Mouse (Mus musculus) Patski (cell line): ENCODE measurements at regions not wholly inside any gene's neighbourhood (a gene's known extent, or its start where the extent isn't known, plus 50 kb on each side); places are given as distances from the start of the nearest gene placed in this dataset.

Source experiments
- ATAC-seq: fragments of 100-300 bp; one replicate; pipeline ENCODE4 v1.8.0; 2021
- CTCF ChIA-PET: fragments of 350-600 bp; sonication (Branson Sonifier 250); formaldehyde crosslinking; loops from one replicate; lab custom pipeline; 2022; ENCODE audit warnings: inconsistent platforms; lab: Charles Lee
- POLR2A ChIA-PET: fragments of 350-600 bp; sonication (Branson Sonifier 250); formaldehyde crosslinking; loops from one replicate; lab custom pipeline; 2022; ENCODE audit warnings: antibody characterized with exemption, inconsistent platforms; lab: Charles Lee
- DNase-seq: peaks from one replicate; pipeline ENCODE4 v3.0.0-alpha.2; 2011; ENCODE audit warnings: low read depth, low spot score
- H3K27me3 ChIP-seq: fragments of 371-371 bp; one replicate; pipeline ENCODE4 v1.5.1; 2021
- CTCF ChIP-seq: fragments of 100-300 bp; IDR thresholded peaks from one replicate; pipeline ENCODE4 v1.5.1; 2021
- in situ Hi-C: fragments of 300-500 bp; cut with MboI; formaldehyde crosslinking; loops from 3 replicates; pipeline ENCODE4 v1.11.1; 2018; ENCODE audit warnings: low pct_unique_long_range_greater_than_20kb, mixed read lengths

- ATAC-seq (no peak), DNase-seq (no peak)
- H3K27me3 ChIP-seq, result no peaks in the 10 kb centered on the region
- in situ Hi-C loops, result loop anchor here (25.0 kb wide), 1 partner anchor 379 kb away; the partner anchor contains the start of gene Kcnd2
- ChIA-PET CTCF (no interaction called here), POLR2A (no interaction called here)
- TF ChIP-seq CTCF, result no peak
Measured at GRCm38 (mm10) chr6:20833401-20833800, 381.9 kb upstream of the Kcnd2 start.

GRCm38 (mm10) chr6:20840149-20840548, 375.2 kb upstream of the Kcnd2 start:
- DNase-seq (no peak), ATAC-seq (no peak)
- ChIA-PET CTCF (interaction anchor here (1.2 to 1.6 kb wide), 2 partner anchors 375 to 695 kb away, joined by 3 to 5 read pairs; partner anchors contain the start of gene Kcnd2), POLR2A (no interaction called here)
- TF ChIP-seq CTCF, result peak; percentile 19
- in situ Hi-C loops, result loop anchor here (10.0 to 25.0 kb wide), 2 partner anchors 372 to 695 kb away; partner anchors contain the start of gene Kcnd2
- H3K27me3 ChIP-seq, result peaks cover 4% of the 10 kb centered on the region
